Mouse (Mus musculus): ENCODE measurements around the gene Lbx2. TPM values are rescaled to one million over a fixed set of nuclear protein-coding genes. Genes with fewer than 3 reads are reported as not detected.
A peak's percentile ranks its signal among the peaks of the same experiment; 100 is the strongest.

Lbx2 gene
- polyA plus RNA-seq, 1 experiment from 2014 or later, result 0.81 TPM

DNA sequence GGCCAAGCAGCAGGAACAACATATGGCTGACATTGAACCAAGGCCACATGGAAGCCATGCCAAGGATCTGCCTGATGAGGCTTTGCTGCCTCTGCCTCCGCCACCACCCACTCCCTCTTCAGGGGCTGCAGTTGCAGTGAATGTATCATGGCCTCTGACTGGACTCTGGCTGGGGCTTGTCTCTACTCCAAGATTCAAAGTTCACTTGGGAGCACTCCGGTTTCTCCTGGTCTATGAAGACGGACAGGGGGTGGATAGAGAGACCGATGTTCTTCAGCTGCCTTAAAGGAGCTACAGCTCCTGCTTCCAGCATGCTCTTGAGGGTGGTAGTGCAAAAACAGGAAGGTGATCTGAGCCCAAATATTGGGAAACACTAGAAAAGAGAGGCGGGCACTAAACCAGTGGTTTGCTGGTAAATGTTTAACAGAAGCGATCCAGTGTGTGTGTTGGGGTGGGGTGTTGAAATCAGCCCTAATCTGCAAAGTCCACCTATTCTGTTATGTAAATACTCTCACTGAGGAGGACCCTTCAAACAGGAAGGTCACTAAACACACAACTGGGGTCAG is 45.4 kb downstream of the Lbx2 start:
- Histone ChIP-seq H3K4me3 (no peak overlapping the region), H3K27ac (no peak overlapping the region), H3K4me1 (peaks cover 16% of the 10 kb centered on the region), H3K9ac (no peak overlapping the region), H3K4me2 (replicated peaks) (no peak overlapping the region), H3K9me3 (no peaks in the 10 kb centered on the region), H3K27me3 (no peaks in the 10 kb centered on the region), H3K36me3 (no peaks in the 10 kb centered on the region)
- ATAC-seq (ENCODE audit: low FRiP score, low read depth), result no peak
- WGBS, result 74% methylated on average over 6 of the region's 6 CpGs

DNA sequence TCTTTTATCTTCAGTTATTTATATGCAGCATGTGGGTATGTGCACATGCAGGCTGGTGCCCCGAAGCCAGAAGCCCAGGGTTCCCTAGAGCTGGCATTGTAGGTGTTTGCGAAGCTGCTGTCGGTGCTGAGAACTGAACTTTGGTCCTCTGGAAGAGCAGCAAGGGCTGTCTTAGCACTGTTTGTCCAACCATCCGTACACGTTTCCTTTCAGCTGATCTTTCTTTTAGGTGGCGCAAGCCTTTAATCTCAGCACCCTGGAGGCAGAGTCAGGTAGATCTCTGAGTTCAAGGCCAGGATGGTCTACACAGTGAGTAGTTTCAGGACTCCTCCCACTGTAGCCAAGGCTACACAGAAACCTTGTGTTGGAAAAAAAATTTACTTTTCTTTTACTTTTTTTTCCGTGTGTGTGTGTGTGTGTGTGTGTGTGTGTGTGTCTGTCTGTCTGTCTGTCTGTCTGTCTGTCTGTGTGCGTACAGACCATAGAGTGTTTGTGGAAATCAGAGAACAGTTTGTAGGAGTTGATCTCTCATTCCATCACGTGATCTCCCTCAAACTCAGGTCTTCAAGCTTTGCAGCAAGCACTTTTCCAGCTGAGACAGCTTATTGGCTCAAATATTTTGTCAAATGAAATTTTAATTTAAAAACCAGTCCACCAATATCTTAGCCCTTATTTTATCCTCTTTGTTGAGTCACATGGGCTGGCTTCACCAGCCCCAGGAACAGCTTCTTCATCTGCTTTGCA is 46.2 kb downstream of the Lbx2 start:
- 85% methylated on average over 9 of the region's 9 CpGs for WGBS
- Histone ChIP-seq H3K27ac (no peak overlapping the region), H3K4me2 (replicated peaks) (no peak overlapping the region), H3K9me3 (no peaks in the 10 kb centered on the region), H3K9ac (no peak overlapping the region), H3K4me3 (no peak overlapping the region), H3K4me1 (peaks cover 16% of the 10 kb centered on the region), H3K27me3 (no peaks in the 10 kb centered on the region), H3K36me3 (no peaks in the 10 kb centered on the region)
- ATAC-seq (ENCODE audit: low FRiP score, low read depth), result no peak

DNA sequence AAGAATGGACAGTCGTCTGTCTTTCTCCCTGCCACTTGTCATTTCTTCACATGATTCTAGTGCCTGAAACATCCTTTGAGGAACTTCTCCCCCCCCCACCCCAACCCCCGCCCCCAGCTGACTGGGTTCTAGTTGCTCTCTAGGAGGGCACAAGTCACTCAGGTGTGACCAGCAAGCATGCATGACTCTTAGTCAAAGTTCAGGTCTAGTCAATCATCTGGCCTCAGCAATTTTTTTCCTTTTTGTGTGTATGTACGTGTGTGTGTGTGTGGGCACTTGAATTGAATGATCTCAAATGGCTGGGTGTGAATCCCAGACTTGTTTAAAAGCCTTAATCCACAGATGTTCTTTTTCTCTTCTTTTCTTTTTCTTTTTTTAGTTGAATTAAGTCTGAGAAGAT is 48.1 kb downstream of the Lbx2 start:
- WGBS, result 81% methylated on average over 3 of the region's 3 CpGs
- Histone ChIP-seq H3K27me3 (no peaks in the 10 kb centered on the region), H3K4me2 (replicated peaks) (no peak overlapping the region), H3K36me3 (0 out of 2 replicates have a peak, but pooled peaks cover under 1% of the 10 kb centered on the region), H3K9me3 (no peaks in the 10 kb centered on the region), H3K4me3 (no peak overlapping the region), H3K27ac (no peak overlapping the region), H3K9ac (no peak overlapping the region), H3K4me1 (peaks cover 29% of the 10 kb centered on the region)
- no peak for ATAC-seq (ENCODE audit: low FRiP score, low read depth)

DNA sequence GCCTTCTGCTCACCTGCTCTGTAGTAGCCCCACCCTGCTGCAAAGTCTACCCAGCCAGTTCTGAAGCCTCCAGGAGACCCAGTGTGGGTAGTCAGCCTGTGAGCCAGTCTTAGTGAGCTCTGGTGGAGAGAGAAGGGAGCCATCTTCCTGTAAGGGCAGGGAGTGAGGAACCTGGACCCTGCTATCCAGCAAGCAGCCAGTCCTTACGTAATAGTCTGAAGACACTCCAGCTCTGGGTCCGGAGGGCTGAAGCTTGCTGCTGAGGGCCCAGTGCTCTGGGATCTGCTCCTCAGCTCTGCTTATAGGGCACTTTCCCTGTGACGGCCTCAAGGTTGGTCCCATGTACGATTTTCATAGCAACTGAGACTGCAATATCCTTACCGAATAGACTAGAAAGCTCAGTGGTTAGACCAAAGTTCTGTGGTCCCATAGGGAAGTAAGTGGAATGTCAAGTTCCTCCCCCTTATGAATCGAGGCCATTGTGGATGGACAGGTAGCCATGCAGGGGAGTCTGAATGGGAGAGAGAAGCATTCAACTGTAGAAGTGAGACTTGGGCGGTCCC is 48.9 kb downstream of the Lbx2 start, which contains the start of gene Rtkn:
Gene Rtkn (plus strand): TSS at position 513 of the 563 bp plus-strand sequence.
- Histone ChIP-seq H3K36me3 (peaks cover 8% of the 10 kb centered on the region; the same call in 1 of the 2 replicates), H3K4me1 (peaks cover 37% of the 10 kb centered on the region), H3K9ac (peak within 1 kb of the TSS; percentile 89), H3K27me3 (no peaks in the 10 kb centered on the region), H3K27ac (peak within 1 kb of the TSS; percentile 100), H3K9me3 (no peaks in the 10 kb centered on the region), H3K4me2 (replicated peaks) (peak within 1 kb of the TSS; percentile 94), H3K4me3 (peak within 1 kb of the TSS; percentile 61)
- 60% methylated on average over 7 of the region's 7 CpGs for WGBS
- no peak for ATAC-seq (ENCODE audit: low FRiP score, low read depth)

DNA sequence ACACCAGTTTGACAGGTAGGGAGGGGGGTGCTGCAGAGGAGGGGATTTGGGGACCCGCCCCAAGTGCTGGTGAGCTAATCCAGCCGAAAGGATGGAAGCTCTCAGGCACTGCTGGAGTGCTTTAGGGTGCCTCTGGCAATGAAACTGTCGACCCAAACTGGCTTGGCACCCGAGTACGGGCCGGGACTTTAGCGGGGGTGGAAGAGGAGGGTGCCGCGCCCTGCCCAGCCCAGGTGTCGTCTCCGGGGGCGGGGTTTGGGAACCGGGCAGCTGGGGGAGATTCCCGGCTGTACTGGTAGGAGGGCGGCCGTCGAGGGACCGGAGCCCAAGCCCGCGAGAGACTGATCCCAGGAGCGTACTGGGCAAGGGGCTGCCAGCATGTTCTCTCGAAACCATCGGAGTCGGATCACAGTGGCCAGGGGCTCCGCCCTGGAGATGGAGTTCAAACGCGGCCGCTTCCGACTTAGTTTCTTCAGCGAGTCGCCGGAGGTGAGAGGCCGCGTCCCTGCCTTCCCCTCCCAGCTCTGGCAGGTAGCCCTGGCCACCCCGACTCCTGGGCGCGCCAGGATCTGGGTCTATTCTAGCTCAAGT is 49.5 kb downstream of the Lbx2 start:
- Histone ChIP-seq H3K9ac (peak overlapping the region; percentile 89), H3K27me3 (no peaks in the 10 kb centered on the region), H3K4me2 (replicated peaks) (peak overlapping the region; percentile 94), H3K4me1 (peaks cover 40% of the 10 kb centered on the region), H3K4me3 (peak overlapping the region; percentile 61), H3K36me3 (peaks cover 9% of the 10 kb centered on the region; the same call in 1 of the 2 replicates), H3K27ac (peak overlapping the region; percentile 100), H3K9me3 (no peaks in the 10 kb centered on the region)
- 2% methylated on average over 37 of the region's 37 CpGs for WGBS
- no peak for ATAC-seq (ENCODE audit: low FRiP score, low read depth)

DNA sequence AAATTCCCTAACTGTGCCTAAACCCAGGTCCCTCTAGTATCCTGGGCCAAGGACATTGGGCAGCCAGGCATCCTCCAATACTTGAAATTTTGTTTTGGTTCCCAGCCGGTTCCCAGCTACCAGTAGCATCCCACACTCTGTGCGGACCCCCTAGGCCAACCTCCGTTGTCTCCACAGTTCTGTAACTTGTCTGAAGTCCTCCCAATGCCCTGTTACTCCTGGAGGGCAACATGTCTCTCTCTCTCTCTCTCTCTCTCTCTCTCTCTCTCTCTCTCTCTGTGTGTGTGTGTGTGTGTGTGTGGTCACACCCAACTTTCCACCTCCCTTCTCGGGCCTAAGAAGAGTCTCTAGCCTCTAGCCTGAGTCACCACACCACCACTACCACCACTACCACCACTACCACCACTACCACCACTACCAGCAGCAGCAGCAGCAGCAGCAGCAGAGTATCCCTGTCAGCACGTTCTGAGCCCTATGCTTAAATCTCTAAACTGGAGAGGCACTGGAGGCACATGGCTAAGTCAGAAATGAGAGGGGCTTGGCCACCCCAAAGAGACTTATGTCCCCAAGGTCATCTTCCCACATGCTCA is 50.2 kb downstream of the Lbx2 start:
- WGBS, result 7% methylated on average over 5 of the region's 5 CpGs
- peaks cover 43% of the 10 kb centered on the region for H3K4me1 ChIP-seq
- peak overlapping the region; percentile 89 for H3K9ac ChIP-seq
- H3K27me3 ChIP-seq, result no peaks in the 10 kb centered on the region
- peak overlapping the region; percentile 61 for H3K4me3 ChIP-seq
- peak overlapping the region; percentile 100 for H3K27ac ChIP-seq
- peak overlapping the region; percentile 94 for H3K4me2 ChIP-seq (replicated peaks)
- no peak for ATAC-seq (ENCODE audit: low FRiP score, low read depth)
- H3K9me3 ChIP-seq, result no peaks in the 10 kb centered on the region
- peaks cover 9% of the 10 kb centered on the region; the same call in 1 of the 2 replicates for H3K36me3 ChIP-seq

DNA sequence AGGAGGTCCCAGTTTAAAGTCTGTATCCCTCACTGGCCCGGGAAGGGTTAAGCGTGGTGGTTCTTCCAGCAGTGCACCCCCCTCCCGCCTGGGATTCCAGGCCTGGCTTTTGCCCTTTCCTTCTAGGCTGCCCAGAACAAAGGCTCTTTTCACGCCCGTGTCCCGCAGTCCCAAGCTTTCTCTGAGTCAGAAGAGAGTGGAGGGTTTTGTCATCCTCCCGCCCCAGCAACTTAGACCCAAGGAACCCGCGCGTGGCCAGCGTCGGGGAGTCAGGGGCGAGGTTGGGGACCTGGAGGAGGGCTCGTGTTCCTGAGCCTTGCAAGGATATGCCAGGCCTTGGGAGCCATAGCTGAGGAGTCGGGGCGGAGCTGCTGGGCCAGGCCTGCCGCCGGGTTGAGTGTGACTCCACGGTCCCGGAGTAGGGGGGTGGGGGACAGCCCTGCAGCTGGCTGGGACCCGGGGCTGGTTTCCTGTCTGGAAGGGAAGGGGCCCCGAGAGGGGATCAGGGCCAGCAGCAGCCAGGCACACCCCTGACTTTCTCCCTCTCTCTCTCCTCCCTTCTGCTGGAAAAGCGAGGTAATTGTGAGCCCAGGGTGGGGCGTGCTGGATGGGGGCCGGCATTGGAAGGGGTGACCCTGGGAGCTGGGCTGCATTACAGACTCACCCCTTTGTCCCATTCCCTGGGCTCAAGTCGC is 50.9 kb downstream of the Lbx2 start:
- H3K4me1 ChIP-seq, result peaks cover 49% of the 10 kb centered on the region
- under 1% methylated on average over 26 of the region's 26 CpGs for WGBS
- H3K27me3 ChIP-seq, result no peaks in the 10 kb centered on the region
- ATAC-seq (ENCODE audit: low FRiP score, low read depth), result peak; percentile 90
- peak overlapping the region; percentile 94 for H3K4me2 ChIP-seq (replicated peaks)
- peak overlapping the region; percentile 61 for H3K4me3 ChIP-seq
- H3K27ac ChIP-seq, result peak overlapping the region; percentile 100
- H3K36me3 ChIP-seq, result peaks cover 9% of the 10 kb centered on the region; the same call in 1 of the 2 replicates
- H3K9ac ChIP-seq, result peak overlapping the region; percentile 89
- H3K9me3 ChIP-seq, result no peaks in the 10 kb centered on the region

DNA sequence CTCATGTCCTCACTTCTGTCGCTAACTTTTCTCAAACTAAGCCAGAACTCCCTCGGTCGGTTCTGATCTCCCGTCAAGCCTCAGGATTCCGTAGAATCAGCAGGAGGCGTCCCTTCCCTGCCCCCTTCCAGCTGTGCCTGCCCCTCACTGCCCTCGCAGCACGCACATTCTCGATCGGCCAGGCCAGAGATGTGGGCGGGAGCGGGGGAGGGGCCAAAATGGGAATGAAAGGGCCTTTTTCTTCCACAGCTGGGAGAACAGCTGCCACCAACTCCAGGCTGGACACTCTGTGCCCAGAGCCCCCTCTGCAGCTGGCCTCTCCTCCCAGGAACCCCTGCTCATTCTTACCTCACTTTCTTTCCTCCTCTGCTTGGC is 51.4 kb downstream of the Lbx2 start:
- 0% methylated on average over 12 of the region's 12 CpGs for WGBS
- Histone ChIP-seq H3K9me3 (no peaks in the 10 kb centered on the region), H3K27ac (peak overlapping the region; percentile 100), H3K36me3 (peaks cover 9% of the 10 kb centered on the region; the same call in 1 of the 2 replicates), H3K4me2 (replicated peaks) (peak overlapping the region; percentile 94), H3K4me3 (peak overlapping the region; percentile 61), H3K27me3 (no peaks in the 10 kb centered on the region), H3K4me1 (peaks cover 54% of the 10 kb centered on the region), H3K9ac (peak overlapping the region; percentile 89)
- ATAC-seq (ENCODE audit: low FRiP score, low read depth), result peak; percentile 85

MicroRNAs encoded within 50 kb of the gene (microRNA counts, 519-probe panel; counts per million panel counts)
- not detected for microRNA mmu-miR-3470a+mmu-miR-3470b

Small RNA genes within 50 kb of the gene (microRNA-seq; reads per million reads assigned to microRNA genes)
- gene Mir3470a (not detected), gene Mir7040 (not detected)

Other genes starting within 250 kb of the Lbx2 start
- gene Sema4f, start 146.6 kb upstream of the Lbx2 start, polyA plus RNA-seq (2015; fragmentation: Nextera tagmentation; extraction: Ambion mirVana), result 3.1 and 4.5 TPM in 2 replicates
- 0.34 and 0.65 TPM in 2 replicates for gene M1ap, start 139.5 kb upstream of the Lbx2 start, polyA plus RNA-seq (2015; fragmentation: Nextera tagmentation; extraction: Ambion mirVana)
- 16.2 and 16.5 TPM in 2 replicates for gene Dok1, start 52.9 kb upstream of the Lbx2 start, polyA plus RNA-seq (2015; fragmentation: Nextera tagmentation; extraction: Ambion mirVana)
- gene Loxl3, start 52.2 kb upstream of the Lbx2 start, polyA plus RNA-seq (2015; fragmentation: Nextera tagmentation; extraction: Ambion mirVana), result 34.4 and 36.3 TPM in 2 replicates
- gene Aup1, start 31.8 kb upstream of the Lbx2 start, polyA plus RNA-seq (2015; fragmentation: Nextera tagmentation; extraction: Ambion mirVana), result 168 and 181 TPM in 2 replicates
- 78.4 and 82.4 TPM in 2 replicates for gene Htra2, start 31.1 kb upstream of the Lbx2 start, polyA plus RNA-seq (2015; fragmentation: Nextera tagmentation; extraction: Ambion mirVana)
- 0.64 and 0.87 TPM in 2 replicates for gene Dqx1, start 28.5 kb upstream of the Lbx2 start, polyA plus RNA-seq (2015; fragmentation: Nextera tagmentation; extraction: Ambion mirVana)
- gene Tlx2, start 16.1 kb upstream of the Lbx2 start, polyA plus RNA-seq (2015; fragmentation: Nextera tagmentation; extraction: Ambion mirVana), result not detected in 2 replicates
- 40.3 and 41.3 TPM in 2 replicates for gene Pcgf1, start 8.5 kb upstream of the Lbx2 start, polyA plus RNA-seq (2015; fragmentation: Nextera tagmentation; extraction: Ambion mirVana)
- gene Ccdc142, start 15.2 kb downstream of the Lbx2 start, polyA plus RNA-seq (2015; fragmentation: Nextera tagmentation; extraction: Ambion mirVana), result 1.6 and 3.6 TPM in 2 replicates
- 2.8 and 3.1 TPM in 2 replicates for gene Gm42688, start 15.2 kb downstream of the Lbx2 start, polyA plus RNA-seq (2015; fragmentation: Nextera tagmentation; extraction: Ambion mirVana)
- 134 and 138 TPM in 2 replicates for gene Mrpl53, start 22.7 kb downstream of the Lbx2 start, polyA plus RNA-seq (2015; fragmentation: Nextera tagmentation; extraction: Ambion mirVana)
- 42.7 and 45.4 TPM in 2 replicates for gene Mogs, start 29.1 kb downstream of the Lbx2 start, polyA plus RNA-seq (2015; fragmentation: Nextera tagmentation; extraction: Ambion mirVana)
- 161 and 169 TPM in 2 replicates for gene Wbp1, start 35.2 kb downstream of the Lbx2 start, polyA plus RNA-seq (2015; fragmentation: Nextera tagmentation; extraction: Ambion mirVana)
- gene Ino80b, start 39.1 kb downstream of the Lbx2 start, polyA plus RNA-seq (2015; fragmentation: Nextera tagmentation; extraction: Ambion mirVana), result 12.4 and 12.8 TPM in 2 replicates
- gene Rtkn, start 49.1 kb downstream of the Lbx2 start, polyA plus RNA-seq (2015; fragmentation: Nextera tagmentation; extraction: Ambion mirVana), result 64.7 and 74.1 TPM in 2 replicates
- gene Wdr54, start 70.0 kb downstream of the Lbx2 start, polyA plus RNA-seq (2015; fragmentation: Nextera tagmentation; extraction: Ambion mirVana), result 6.9 and 7.4 TPM in 2 replicates
- 3.7 and 3.8 TPM in 2 replicates for gene 1700003E16Rik, start 70.0 kb downstream of the Lbx2 start, polyA plus RNA-seq (2015; fragmentation: Nextera tagmentation; extraction: Ambion mirVana)
- 88.9 and 90.3 TPM in 2 replicates for gene Dctn1, start 79.6 kb downstream of the Lbx2 start, polyA plus RNA-seq (2015; fragmentation: Nextera tagmentation; extraction: Ambion mirVana)
- 0.10 and 0.20 TPM in 2 replicates for gene Slc4a5, start 133.5 kb downstream of the Lbx2 start, polyA plus RNA-seq (2015; fragmentation: Nextera tagmentation; extraction: Ambion mirVana)
- 40.5 and 40.8 TPM in 2 replicates for gene Mthfd2, start 239.5 kb downstream of the Lbx2 start, polyA plus RNA-seq (2015; fragmentation: Nextera tagmentation; extraction: Ambion mirVana)
- 59.0 and 65.9 TPM in 2 replicates for gene Mob1a, start 239.6 kb downstream of the Lbx2 start, polyA plus RNA-seq (2015; fragmentation: Nextera tagmentation; extraction: Ambion mirVana)

Measured in limb, embryonic 13.5 days (tissue).